Mouse (Mus musculus) liver, embryonic 15.5 days (tissue): Measurements from ENCODE around the gene Gatd1. TPM values are rescaled to one million over a fixed set of nuclear protein-coding genes. Genes with fewer than 3 reads are reported as not detected.

Experiments
- ATAC-seq: fragments of 200-750 bp; cut with Nextera tagmentation; 2 replicates; pipeline ENCODE4 v1.8.0; 2017; ENCODE audit warnings: moderate number of reproducible peaks, mild to moderate bottlenecking, moderate library complexity; ENCODE audit not compliant: insufficient read depth
- H3K27ac ChIP-seq: fragments of 300-500 bp; sonication (generic); replicated peaks from 2 replicates; pipeline ENCODE4 v1.5.1; 2015; ENCODE audit warnings: mild to moderate bottlenecking, inconsistent platforms
- H3K27me3 ChIP-seq: fragments of 300-500 bp; sonication (generic); 2 replicates; pipeline ENCODE4 v1.6.1; 2015; ENCODE audit warnings: mild to moderate bottlenecking, inconsistent platforms
- H3K36me3 ChIP-seq: fragments of 300-500 bp; sonication (generic); replicated peaks from 2 replicates; pipeline ENCODE4 v1.6.1; 2015; ENCODE audit warnings: moderate library complexity, mild to moderate bottlenecking, inconsistent platforms
- H3K4me1 ChIP-seq: fragments of 300-500 bp; sonication (generic); replicated peaks from 2 replicates; pipeline ENCODE4 v1.6.1; 2015; ENCODE audit warnings: inconsistent platforms
- H3K4me2 ChIP-seq: fragments of 300-500 bp; sonication (generic); 2 replicates; pipeline ENCODE4 v1.6.1; 2015; ENCODE audit warnings: moderate library complexity, mild to moderate bottlenecking, inconsistent platforms
- H3K4me3 ChIP-seq: fragments of 300-500 bp; sonication (generic); replicated peaks from 2 replicates; pipeline ENCODE4 v1.5.1; 2015; ENCODE audit warnings: mild to moderate bottlenecking, inconsistent platforms
- H3K9ac ChIP-seq: fragments of 300-500 bp; sonication (generic); 2 replicates; pipeline ENCODE4 v1.6.1; 2015; ENCODE audit warnings: moderate library complexity, mild to moderate bottlenecking, inconsistent platforms
- H3K9me3 ChIP-seq: fragments of 300-500 bp; sonication (generic); replicated peaks from 2 replicates; pipeline ENCODE4 v1.6.1; 2016; ENCODE audit warnings: inconsistent platforms
- WGBS: fragments of 180-500 bp; shearing (Covaris S2); methylation state at CpG from one replicate; pipeline ENCODE4 v1.1.7; 2015; ENCODE audit warnings: mixed read lengths; ENCODE audit not compliant: insufficient replicate concordance; 5-methylcytosine and 5-hydroxymethylcytosine counted together
- polyA plus RNA-seq: library from polyadenylated mRNA; unstranded; fragments of >200 nt; fragmentation: Nextera tagmentation; extraction: Ambion mirVana; gene quantifications from 2 replicates; pipeline ENCODE4 v1.2.1, GENCODE M21; 2015

Gatd1 gene
- polyA plus RNA-seq, 1 experiment from 2014 or later: 15.7 TPM

GRCm38 (mm10) chr7:141440613-141441012, 26.7 kb upstream of the Gatd1 start:
- Histone ChIP-seq H3K4me3 (no peak overlapping the region), H3K36me3 (peaks cover 47% of the 10 kb centered on the region), H3K27ac (no peak overlapping the region), H3K27me3 (no peaks in the 10 kb centered on the region), H3K9ac (no peak overlapping the region), H3K4me1 (peaks cover 78% of the 10 kb centered on the region), H3K4me2 (no peak overlapping the region), H3K9me3 (no peaks in the 10 kb centered on the region)
- ATAC-seq: no peak
- 33% methylated on average over 6 of the region's 6 CpGs for WGBS

GRCm38 (mm10) chr7:141439811-141440210, 25.9 kb upstream of the Gatd1 start:
- Histone ChIP-seq H3K27ac (no peak overlapping the region; the same call in 1 of the 2 replicates), H3K27me3 (no peaks in the 10 kb centered on the region), H3K4me1 (peaks cover 84% of the 10 kb centered on the region), H3K9ac (no peak overlapping the region), H3K4me2 (no peak overlapping the region), H3K36me3 (peaks cover 47% of the 10 kb centered on the region), H3K4me3 (no peak overlapping the region), H3K9me3 (no peaks in the 10 kb centered on the region)
- ATAC-seq: no peak
- WGBS: 94% methylated on average over 11 of the region's 11 CpGs

- no peak overlapping the region for H3K4me2 ChIP-seq
- H3K36me3 ChIP-seq: peaks cover 47% of the 10 kb centered on the region
- 90% methylated on average over 10 of the region's 10 CpGs for WGBS
- no peaks in the 10 kb centered on the region for H3K9me3 ChIP-seq
- H3K4me1 ChIP-seq: peaks cover 84% of the 10 kb centered on the region
- no peaks in the 10 kb centered on the region for H3K27me3 ChIP-seq
- no peak for ATAC-seq
- no peak overlapping the region for H3K9ac ChIP-seq
- H3K27ac ChIP-seq: no peak overlapping the region
- no peak overlapping the region for H3K4me3 ChIP-seq
These were observed 25.3 kb upstream of the Gatd1 start for GRCm38 (mm10) chr7:141439140-141439679.

GRCm38 (mm10) chr7:141438201-141438968, 24.4 kb upstream of the Gatd1 start:
- no peaks in the 10 kb centered on the region for H3K9me3 ChIP-seq
- no peak for ATAC-seq
- no peak overlapping the region for H3K4me3 ChIP-seq
- H3K4me2 ChIP-seq: no peak overlapping the region
- WGBS: 81% methylated on average over 12 of the region's 12 CpGs
- H3K27ac ChIP-seq: 0 out of 2 replicates have a peak overlapping the region, but pooled peaks have one; percentile 63
- H3K27me3 ChIP-seq: no peaks in the 10 kb centered on the region
- peaks cover 53% of the 10 kb centered on the region for H3K36me3 ChIP-seq
- peak overlapping the region; percentile 69; the same call in 1 of the 2 replicates for H3K9ac ChIP-seq
- H3K4me1 ChIP-seq: peaks cover 84% of the 10 kb centered on the region

- H3K27ac ChIP-seq: peak within 1 kb of the TSS; percentile 63
- H3K27me3 ChIP-seq: no peaks in the 10 kb centered on the region
- no peaks in the 10 kb centered on the region for H3K9me3 ChIP-seq
- peaks cover 61% of the 10 kb centered on the region for H3K36me3 ChIP-seq
- peak; percentile 73 for ATAC-seq
- 7% methylated on average over 53 of the region's 53 CpGs for WGBS
- peak within 1 kb of the TSS; percentile 68 for H3K4me3 ChIP-seq
- H3K9ac ChIP-seq: peak within 1 kb of the TSS; percentile 69
- H3K4me1 ChIP-seq: peaks cover 83% of the 10 kb centered on the region
- H3K4me2 ChIP-seq: peak within 1 kb of the TSS; percentile 97
These were observed 23.5 kb upstream of the Gatd1 start, which contains the start of gene Slc25a22 for GRCm38 (mm10) chr7:141437178-141438120. Gene Slc25a22, minus strand, starts transcription at chr7:141437892.

GRCm38 (mm10) chr7:141436523-141436892, 22.6 kb upstream of the Gatd1 start:
- no peak for ATAC-seq
- Histone ChIP-seq H3K4me2 (peak overlapping the region; percentile 97), H3K27ac (peak overlapping the region; percentile 63), H3K9me3 (no peaks in the 10 kb centered on the region), H3K4me1 (peaks cover 77% of the 10 kb centered on the region), H3K9ac (peak overlapping the region; percentile 69), H3K27me3 (no peaks in the 10 kb centered on the region), H3K36me3 (peaks cover 62% of the 10 kb centered on the region), H3K4me3 (peak overlapping the region; percentile 68)
- WGBS: 33% methylated on average over 2 of the region's 2 CpGs

- H3K4me1 ChIP-seq: peaks cover 72% of the 10 kb centered on the region
- H3K27me3 ChIP-seq: no peaks in the 10 kb centered on the region
- H3K9me3 ChIP-seq: no peaks in the 10 kb centered on the region
- peak overlapping the region; percentile 97 for H3K4me2 ChIP-seq
- 72% methylated on average over 9 of the region's 9 CpGs for WGBS
- no peak for ATAC-seq
- peak overlapping the region; percentile 63 for H3K27ac ChIP-seq
- 0 out of 2 replicates have a peak overlapping the region, but pooled peaks have one; percentile 19 for H3K9ac ChIP-seq
- peak overlapping the region; percentile 50 for H3K4me3 ChIP-seq
- peaks cover 62% of the 10 kb centered on the region for H3K36me3 ChIP-seq
These were observed 22.1 kb upstream of the Gatd1 start for GRCm38 (mm10) chr7:141435856-141436522.

- Histone ChIP-seq H3K9me3 (no peaks in the 10 kb centered on the region), H3K27me3 (no peaks in the 10 kb centered on the region), H3K36me3 (peaks cover 56% of the 10 kb centered on the region), H3K9ac (peak overlapping the region; percentile 60), H3K4me2 (peak overlapping the region; percentile 97), H3K4me1 (peaks cover 65% of the 10 kb centered on the region), H3K4me3 (peak overlapping the region; percentile 50), H3K27ac (peak overlapping the region; percentile 63)
- 4% methylated on average over 17 of the region's 17 CpGs for WGBS
- peak; percentile 47 for ATAC-seq
These were observed 21.4 kb upstream of the Gatd1 start for GRCm38 (mm10) chr7:141435129-141435855.

GRCm38 (mm10) chr7:141434464-141434863, 20.5 kb upstream of the Gatd1 start:
- WGBS: 35% methylated on average over 8 of the region's 8 CpGs
- Histone ChIP-seq H3K4me1 (peaks cover 72% of the 10 kb centered on the region), H3K36me3 (peaks cover 48% of the 10 kb centered on the region), H3K9me3 (no peaks in the 10 kb centered on the region), H3K9ac (peak overlapping the region; percentile 60; the same call in 1 of the 2 replicates), H3K4me3 (peak overlapping the region; percentile 50), H3K27ac (peak overlapping the region; percentile 63), H3K27me3 (no peaks in the 10 kb centered on the region), H3K4me2 (peak overlapping the region; percentile 97)
- ATAC-seq: no peak
